Mouse (Mus musculus): Measurements from ENCODE around the gene Trub2. TPM values are rescaled to one million over a fixed set of nuclear protein-coding genes. Genes with fewer than 3 reads are reported as not detected.

Gene Trub2
- polyA plus RNA-seq (2015; fragmentation: Nextera tagmentation; extraction: Ambion mirVana) = 30.8 and 32.8 TPM in 2 replicates

- Histone ChIP-seq H3K4me1 (ENCODE audit: control insufficient read depth, insufficient read depth, low read length) (peaks cover 17% of the 10 kb centered on the region), H3K9ac (ENCODE audit: low read depth, low read length) (peak within 1 kb of the TSS; percentile 80), H3K4me2 (ENCODE audit: low read length) (peak within 1 kb of the TSS; percentile 76), H3K27ac (ENCODE audit: low read length) (peak within 1 kb of the TSS; percentile 76), H3K36me3 (ENCODE audit: control insufficient read depth, insufficient read depth, low read length) (peaks cover 29% of the 10 kb centered on the region), H3K4me3 (ENCODE audit: low read depth, low read length) (peak within 1 kb of the TSS; percentile 81), H3K9me3 (replicated peaks; ENCODE audit: control insufficient read depth, low read length, poor library complexity, severe bottlenecking) (no peaks in the 10 kb centered on the region), H3K27me3 (ENCODE audit: control insufficient read depth, insufficient read depth, low read depth, low read length) (no peaks in the 10 kb centered on the region)
- 1% methylated on average over 45 of the region's 45 CpGs for WGBS
- peak; percentile 92 for ATAC-seq
These were observed at the start of gene Trub2 for GRCm38 (mm10) chr2:29787937-29788681. Gene Trub2, minus strand, starts transcription at chr2:29788502.

DNA sequence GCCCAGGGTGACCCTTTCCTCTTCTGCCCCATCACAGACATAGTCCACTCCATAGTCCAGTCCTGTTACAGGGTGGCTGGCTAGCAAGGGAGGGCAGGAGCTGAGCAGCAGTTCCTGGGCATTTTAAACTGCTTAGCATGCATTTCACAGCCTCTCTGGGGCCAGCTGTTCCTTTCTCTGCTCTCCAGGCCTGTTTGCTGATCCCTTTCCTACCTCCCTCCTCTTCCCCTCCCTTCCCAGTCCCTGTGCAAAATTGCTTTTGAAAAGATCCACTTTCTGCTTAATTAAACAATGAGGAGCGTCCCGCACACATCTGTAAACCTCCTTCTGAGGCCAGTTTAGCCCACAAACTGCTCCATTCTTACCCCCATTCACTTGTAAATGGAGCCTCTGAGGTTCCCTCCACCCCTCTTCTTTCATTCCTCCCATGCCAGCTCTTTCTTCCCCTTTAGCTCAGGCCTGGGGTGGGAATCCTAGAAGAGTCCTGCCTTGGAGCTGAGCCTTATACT lies 47.1 kb upstream of the Trub2 start:
- H3K27me3 ChIP-seq (ENCODE audit: control insufficient read depth, insufficient read depth, low read depth, low read length) = no peaks in the 10 kb centered on the region
- no peak overlapping the region for H3K9ac ChIP-seq (ENCODE audit: low read depth, low read length)
- H3K4me1 ChIP-seq (ENCODE audit: control insufficient read depth, insufficient read depth, low read length) = peaks cover 7% of the 10 kb centered on the region; the same call in 1 of the 2 replicates
- 5% methylated on average over 2 of the region's 2 CpGs for WGBS
- H3K36me3 ChIP-seq (ENCODE audit: control insufficient read depth, insufficient read depth, low read length) = no peaks in the 10 kb centered on the region; the same call in 1 of the 2 replicates
- H3K4me3 ChIP-seq (ENCODE audit: low read depth, low read length) = no peak overlapping the region
- H3K27ac ChIP-seq (ENCODE audit: low read length) = no peak overlapping the region
- H3K9me3 ChIP-seq (replicated peaks; ENCODE audit: control insufficient read depth, low read length, poor library complexity, severe bottlenecking) = no peaks in the 10 kb centered on the region
- no peak overlapping the region for H3K4me2 ChIP-seq (ENCODE audit: low read length)
- peak; percentile 34; the same call in 1 of the 2 replicates for ATAC-seq

GRCm38 (mm10) chr2:29833796-29834195 lies 45.5 kb upstream of the Trub2 start:
- Histone ChIP-seq H3K4me2 (ENCODE audit: low read length) (no peak overlapping the region), H3K9me3 (replicated peaks; ENCODE audit: control insufficient read depth, low read length, poor library complexity, severe bottlenecking) (no peaks in the 10 kb centered on the region), H3K4me1 (ENCODE audit: control insufficient read depth, insufficient read depth, low read length) (0 out of 2 replicates have a peak, but pooled peaks cover under 1% of the 10 kb centered on the region), H3K27ac (ENCODE audit: low read length) (no peak overlapping the region), H3K36me3 (ENCODE audit: control insufficient read depth, insufficient read depth, low read length) (no peaks in the 10 kb centered on the region; the same call in 1 of the 2 replicates), H3K9ac (ENCODE audit: low read depth, low read length) (no peak overlapping the region), H3K27me3 (ENCODE audit: control insufficient read depth, insufficient read depth, low read depth, low read length) (no peaks in the 10 kb centered on the region), H3K4me3 (ENCODE audit: low read depth, low read length) (no peak overlapping the region)
- no peak for ATAC-seq
- 97% methylated on average over 5 of the region's 5 CpGs for WGBS

- no peak for ATAC-seq
- Histone ChIP-seq H3K4me3 (ENCODE audit: low read depth, low read length) (no peak overlapping the region), H3K27me3 (ENCODE audit: control insufficient read depth, insufficient read depth, low read depth, low read length) (no peaks in the 10 kb centered on the region), H3K9me3 (replicated peaks; ENCODE audit: control insufficient read depth, low read length, poor library complexity, severe bottlenecking) (no peaks in the 10 kb centered on the region), H3K4me2 (ENCODE audit: low read length) (no peak overlapping the region), H3K36me3 (ENCODE audit: control insufficient read depth, insufficient read depth, low read length) (no peaks in the 10 kb centered on the region), H3K4me1 (ENCODE audit: control insufficient read depth, insufficient read depth, low read length) (peaks cover 9% of the 10 kb centered on the region), H3K9ac (ENCODE audit: low read depth, low read length) (no peak overlapping the region), H3K27ac (ENCODE audit: low read length) (no peak overlapping the region)
- WGBS = 81% methylated on average over 4 of the region's 4 CpGs
These were observed 42.8 kb upstream of the Trub2 start for GRCm38 (mm10) chr2:29831106-29831505.

- no peaks in the 10 kb centered on the region for H3K9me3 ChIP-seq (replicated peaks; ENCODE audit: control insufficient read depth, low read length, poor library complexity, severe bottlenecking)
- H3K4me3 ChIP-seq (ENCODE audit: low read depth, low read length) = peak overlapping the region; percentile 51
- peaks cover 12% of the 10 kb centered on the region for H3K4me1 ChIP-seq (ENCODE audit: control insufficient read depth, insufficient read depth, low read length)
- no peaks in the 10 kb centered on the region for H3K36me3 ChIP-seq (ENCODE audit: control insufficient read depth, insufficient read depth, low read length)
- peak overlapping the region; percentile 60; the same call in 1 of the 2 replicates for H3K27ac ChIP-seq (ENCODE audit: low read length)
- H3K27me3 ChIP-seq (ENCODE audit: control insufficient read depth, insufficient read depth, low read depth, low read length) = no peaks in the 10 kb centered on the region
- H3K9ac ChIP-seq (ENCODE audit: low read depth, low read length) = peak overlapping the region; percentile 78
- 0 out of 2 replicates have a peak, but pooled peaks have one; percentile 13 for ATAC-seq
- H3K4me2 ChIP-seq (ENCODE audit: low read length) = peak overlapping the region; percentile 87
- 6% methylated on average over 12 of the region's 12 CpGs for WGBS
These were observed 39.4 kb upstream of the Trub2 start for GRCm38 (mm10) chr2:29827709-29828024.

- peak; percentile 97 for ATAC-seq
- no peaks in the 10 kb centered on the region for H3K27me3 ChIP-seq (ENCODE audit: control insufficient read depth, insufficient read depth, low read depth, low read length)
- under 1% methylated on average over 48 of the region's 48 CpGs for WGBS
- no peaks in the 10 kb centered on the region for H3K9me3 ChIP-seq (replicated peaks; ENCODE audit: control insufficient read depth, low read length, poor library complexity, severe bottlenecking)
- peaks cover 12% of the 10 kb centered on the region for H3K4me1 ChIP-seq (ENCODE audit: control insufficient read depth, insufficient read depth, low read length)
- H3K9ac ChIP-seq (ENCODE audit: low read depth, low read length) = peak overlapping the region; percentile 78
- H3K4me3 ChIP-seq (ENCODE audit: low read depth, low read length) = peak overlapping the region; percentile 51
- H3K36me3 ChIP-seq (ENCODE audit: control insufficient read depth, insufficient read depth, low read length) = no peaks in the 10 kb centered on the region
- H3K4me2 ChIP-seq (ENCODE audit: low read length) = peak overlapping the region; percentile 87
- peak overlapping the region; percentile 85 for H3K27ac ChIP-seq (ENCODE audit: low read length)
These were observed 38.8 kb upstream of the Trub2 start for GRCm38 (mm10) chr2:29826926-29827708.

GRCm38 (mm10) chr2:29826318-29826925 lies 38.1 kb upstream of the Trub2 start:
- WGBS = 10% methylated on average over 11 of the region's 11 CpGs
- Histone ChIP-seq H3K9me3 (replicated peaks; ENCODE audit: control insufficient read depth, low read length, poor library complexity, severe bottlenecking) (no peaks in the 10 kb centered on the region), H3K27me3 (ENCODE audit: control insufficient read depth, insufficient read depth, low read depth, low read length) (no peaks in the 10 kb centered on the region), H3K9ac (ENCODE audit: low read depth, low read length) (peak overlapping the region; percentile 71), H3K4me2 (ENCODE audit: low read length) (peak overlapping the region; percentile 53), H3K27ac (ENCODE audit: low read length) (peak overlapping the region; percentile 85), H3K36me3 (ENCODE audit: control insufficient read depth, insufficient read depth, low read length) (no peaks in the 10 kb centered on the region), H3K4me1 (ENCODE audit: control insufficient read depth, insufficient read depth, low read length) (peaks cover 12% of the 10 kb centered on the region), H3K4me3 (ENCODE audit: low read depth, low read length) (peak overlapping the region; percentile 51)
- peak; percentile 43 for ATAC-seq

DNA sequence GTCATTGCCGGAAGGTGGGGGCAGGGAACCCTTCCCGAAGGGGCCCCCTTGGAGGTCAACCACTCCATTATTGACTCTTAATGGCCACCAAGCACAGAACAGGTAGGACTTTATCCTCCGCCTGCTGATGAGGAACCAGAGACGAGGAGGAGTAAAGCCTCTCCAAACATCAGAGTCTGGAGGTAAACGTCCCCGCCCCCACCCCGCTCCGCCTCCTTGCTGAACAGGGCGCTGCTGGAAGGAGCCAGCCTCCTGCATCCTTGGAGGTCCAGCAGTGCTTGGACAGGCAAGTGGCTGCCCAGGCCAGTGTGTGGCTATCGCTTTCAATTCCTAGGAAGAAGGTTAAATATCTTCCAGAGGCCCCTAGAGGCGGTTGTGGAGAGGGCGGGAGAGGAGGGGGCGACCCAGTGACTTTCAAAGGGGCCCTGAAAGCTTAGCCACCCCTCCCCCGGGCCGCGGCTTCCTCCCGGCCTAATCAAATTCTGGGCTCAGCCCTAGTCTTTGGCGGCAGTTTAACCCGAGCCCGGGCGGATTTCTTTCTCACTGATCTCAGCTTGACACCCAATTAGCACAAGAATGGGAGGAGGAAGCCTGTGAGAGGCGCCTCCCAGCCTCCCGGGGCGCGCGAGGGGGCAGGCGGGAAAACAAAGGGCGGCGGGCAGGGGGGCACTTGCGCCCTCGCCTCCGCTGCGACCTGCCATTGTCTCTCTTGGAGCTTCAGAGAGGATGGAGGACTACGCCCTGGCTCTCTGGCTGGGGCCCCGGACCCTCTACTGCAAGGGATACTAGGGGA lies 31.9 kb upstream of the Trub2 start, which contains the start of gene Urm1:
TSS of gene Urm1 (plus strand) at position 51 of the 793 bp plus-strand sequence.
- H3K27me3 ChIP-seq (ENCODE audit: control insufficient read depth, insufficient read depth, low read depth, low read length) = no peaks in the 10 kb centered on the region

More for the DNA sequence above, 31.9 kb upstream of the Trub2 start, which contains the start of gene Urm1:
- Histone ChIP-seq H3K36me3 (ENCODE audit: control insufficient read depth, insufficient read depth, low read length) (peaks cover 11% of the 10 kb centered on the region), H3K27ac (ENCODE audit: low read length) (peak within 1 kb of the TSS; percentile 94), H3K4me2 (ENCODE audit: low read length) (peak within 1 kb of the TSS; percentile 85), H3K4me1 (ENCODE audit: control insufficient read depth, insufficient read depth, low read length) (peaks cover 18% of the 10 kb centered on the region; the same call in 1 of the 2 replicates), H3K9me3 (replicated peaks; ENCODE audit: control insufficient read depth, low read length, poor library complexity, severe bottlenecking) (no peaks in the 10 kb centered on the region), H3K4me3 (ENCODE audit: low read depth, low read length) (peak within 1 kb of the TSS; percentile 46), H3K9ac (ENCODE audit: low read depth, low read length) (peak within 1 kb of the TSS; percentile 68)
- peak; percentile 76 for ATAC-seq
- WGBS = 2% methylated on average over 35 of the region's 35 CpGs
